Mouse (Mus musculus) adrenal gland, adult 2 months (tissue): ENCODE data around the gene Ric1. TPM values are rescaled to one million over a fixed set of nuclear protein-coding genes. Genes with fewer than 3 reads are reported as not detected.

Source experiments
- DNase-seq: peaks from one replicate; pipeline ENCODE4 v3.0.0; 2021
- polyA plus RNA-seq: library from polyadenylated mRNA; depleted of rRNA; stranded (reverse); fragments of >200 nt; gene quantifications from 2 replicates; pipeline ENCODE4 v1.2.3, GENCODE M21; 2012; rRNA removed
- total RNA-seq, 2 experiments: library from RNA; stranded (reverse); gene quantifications; 2 replicates each; pipeline ENCODE4 v1.2.3; 2021

The Ric1 gene
- total and polyA plus RNA-seq, 3 experiments: 7.9 to 40.3 (median 25.9) TPM

GRCm38 (mm10) chr19:29610907-29611306 lies 88.8 kb downstream of the Ric1 start:
- no peak for DNase-seq

GRCm38 (mm10) chr19:29612102-29612501 lies 90.0 kb downstream of the Ric1 start:
- DNase-seq: no peak

- peak; percentile 67 for DNase-seq
Observed at GRCm38 (mm10) chr19:29641055-29641454, 119.0 kb downstream of the Ric1 start.

- no peak for DNase-seq
Observed at GRCm38 (mm10) chr19:29641510-29641909, 119.4 kb downstream of the Ric1 start.

- DNase-seq: no peak
Observed at GRCm38 (mm10) chr19:29642211-29642610, 120.1 kb downstream of the Ric1 start.

GRCm38 (mm10) chr19:29643194-29643922 lies 121.3 kb downstream of the Ric1 start:
- DNase-seq: no peak

GRCm38 (mm10) chr19:29644747-29645146 lies 122.7 kb downstream of the Ric1 start:
- DNase-seq: no peak

- DNase-seq: peak; percentile 98
Observed at GRCm38 (mm10) chr19:29647651-29648549, 125.8 kb downstream of the Ric1 start, which contains the start of gene Ermp1. Gene Ermp1, minus strand, starts transcription at chr19:29648415.

GRCm38 (mm10) chr19:29648550-29648914 lies 126.5 kb downstream of the Ric1 start:
- DNase-seq: no peak

- DNase-seq: no peak
Observed at GRCm38 (mm10) chr19:29649683-29650082, 127.6 kb downstream of the Ric1 start.

GRCm38 (mm10) chr19:29653768-29654265 lies 131.7 kb downstream of the Ric1 start:
- no peak for DNase-seq

GRCm38 (mm10) chr19:29655148-29655547 lies 133.1 kb downstream of the Ric1 start:
- no peak for DNase-seq

GRCm38 (mm10) chr19:29656029-29656428 lies 133.9 kb downstream of the Ric1 start:
- DNase-seq: no peak

Other genes with a start within 250 kb of the Ric1 start
- 1 to 10 TPM in 1 of 2 experiments, under 1 TPM in 1; 0.58 to 1.3 TPM for gene Insl6, start 196.9 kb upstream of the Ric1 start, total RNA-seq
- gene Insl6, start 196.9 kb upstream of the Ric1 start, polyA plus RNA-seq: 0.36 and 0.39 TPM in 2 replicates
- not detected for gene Rln1, start 187.6 kb upstream of the Ric1 start, total RNA-seq
- gene Rln1, start 187.6 kb upstream of the Ric1 start, polyA plus RNA-seq: not detected in 2 replicates
- gene Plgrkt, start 154.9 kb upstream of the Ric1 start, total RNA-seq: 10 to 100 TPM; 49.7 to 56.9 TPM
- gene Plgrkt, start 154.9 kb upstream of the Ric1 start, polyA plus RNA-seq: 71.8 and 74.8 TPM in 2 replicates
- 10 to 100 TPM in 1 of 2 experiments, 1 to 10 TPM in 1; 5.0 to 10.7 TPM for gene Cd274, start 154.8 kb upstream of the Ric1 start, total RNA-seq
- gene Cd274, start 154.8 kb upstream of the Ric1 start, polyA plus RNA-seq: 1.8 and 2.0 TPM in 2 replicates
- not detected for gene Pdcd1lg2, start 111.4 kb upstream of the Ric1 start, total RNA-seq
- not detected in 2 replicates for gene Pdcd1lg2, start 111.4 kb upstream of the Ric1 start, polyA plus RNA-seq
- gene Ermp1, start 126.1 kb downstream of the Ric1 start, total RNA-seq: 10 to 100 TPM; 54.3 to 61.7 TPM
- 18.5 and 25.2 TPM in 2 replicates for gene Ermp1, start 126.1 kb downstream of the Ric1 start, polyA plus RNA-seq
- gene Mlana, start 175.5 kb downstream of the Ric1 start, total RNA-seq: not detected
- gene Mlana, start 175.5 kb downstream of the Ric1 start, polyA plus RNA-seq: not detected in 2 replicates